Mouse (Mus musculus): ENCODE results near the gene H2-M9. TPM values are rescaled to one million over a fixed set of nuclear protein-coding genes. Genes with fewer than 3 reads are reported as not detected.

H2-M9 gene
- not detected for total RNA-seq (2022)

- DNase-seq (ENCODE audit: low spot score in 2 of 2) = no peak
Measured at GRCm38 (mm10) chr17:36642566-36642965, at the start of gene H2-M9. Gene H2-M9 (minus strand): TSS chr17:36642666.

- no peak for DNase-seq (ENCODE audit: low spot score in 2 of 2)
Measured at GRCm38 (mm10) chr17:36672119-36672518, 29.7 kb upstream of the H2-M9 start, which contains the start of gene H2-M1. Gene H2-M1 (minus strand): TSS chr17:36672219.

Other genes starting within 250 kb of the H2-M9 start
- gene H2-M10.4, start 180.3 kb downstream of the H2-M9 start, total RNA-seq (2022) = not detected
- gene H2-M11, start 95.6 kb downstream of the H2-M9 start, total RNA-seq (2022) = not detected
- gene H2-M1, start 29.6 kb upstream of the H2-M9 start, total RNA-seq (2022) = not detected
- gene H2-M10.5, start 130.2 kb upstream of the H2-M9 start, total RNA-seq (2022) = not detected
- gene H2-M10.6, start 169.5 kb upstream of the H2-M9 start, total RNA-seq (2022) = not detected
- 10 to 100 TPM; 22.1 to 26.5 (median 23.2) TPM for gene Trim26, start 194.5 kb upstream of the H2-M9 start, total RNA-seq (2022)
- gene Trim15, start 224.5 kb upstream of the H2-M9 start, total RNA-seq (2022) = not detected
- not detected for gene Trim10, start 226.9 kb upstream of the H2-M9 start, total RNA-seq (2022)
- under 1 TPM in 1 of 4 experiments, not detected in 3; 0.31 TPM for gene Trim40, start 247.5 kb upstream of the H2-M9 start, total RNA-seq (2022)

Data from layer of hippocampus, adult 8-10 months (tissue).